Mouse (Mus musculus): ENCODE data around the gene Atf3.
A peak's percentile ranks its signal among the peaks of the same experiment; 100 is the strongest.
"Not testable (repeated sequence)": the region's sequence is repeated elsewhere in the genome, so short reads cannot be mapped to it uniquely, and the experiment has no call there.

Gene Atf3

DNA sequence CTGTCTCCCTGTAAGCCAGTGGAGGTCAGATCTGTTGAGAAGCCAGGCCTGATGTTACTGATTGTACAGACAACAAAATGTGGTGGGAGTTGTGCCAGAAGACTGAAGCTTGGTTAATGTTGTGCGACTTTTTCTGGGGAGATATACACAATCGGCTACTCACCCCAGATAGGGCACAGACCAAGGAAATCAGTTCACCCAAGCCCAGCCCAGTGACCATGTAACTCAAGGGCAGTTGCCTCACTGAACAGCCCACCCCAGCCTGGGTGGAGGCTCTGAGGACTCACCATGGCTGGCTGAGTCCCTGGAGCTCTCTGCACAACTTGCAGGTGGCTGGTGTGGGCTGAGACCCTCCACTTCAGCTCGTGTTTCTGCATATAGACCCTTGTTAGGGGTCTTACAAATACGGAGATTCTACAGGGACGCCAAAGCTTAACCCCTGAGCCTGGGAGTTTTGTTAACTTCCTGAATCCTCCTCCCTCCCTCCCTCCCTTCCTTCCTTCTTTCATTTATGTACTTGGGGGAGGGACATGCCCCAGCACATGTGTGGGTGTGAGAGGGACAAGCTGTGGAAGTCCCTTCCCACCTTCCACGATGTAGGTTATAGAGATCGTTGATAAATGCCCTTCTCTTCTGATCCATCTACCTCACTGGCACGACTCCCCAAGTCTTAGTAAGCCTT is 66.8 kb downstream of the Atf3 start:
- no peak for DNase-seq (ENCODE audit: low spot score)

GRCm38 (mm10) chr1:191149489-191149888 is 68.3 kb downstream of the Atf3 start:
- not testable (repeated sequence) for DNase-seq (ENCODE audit: low spot score)

GRCm38 (mm10) chr1:191140983-191141382 is 76.9 kb downstream of the Atf3 start:
- DNase-seq (ENCODE audit: low spot score), result no peak

GRCm38 (mm10) chr1:191138874-191139495 is 78.9 kb downstream of the Atf3 start:
- DNase-seq (ENCODE audit: low spot score), result no peak

DNA sequence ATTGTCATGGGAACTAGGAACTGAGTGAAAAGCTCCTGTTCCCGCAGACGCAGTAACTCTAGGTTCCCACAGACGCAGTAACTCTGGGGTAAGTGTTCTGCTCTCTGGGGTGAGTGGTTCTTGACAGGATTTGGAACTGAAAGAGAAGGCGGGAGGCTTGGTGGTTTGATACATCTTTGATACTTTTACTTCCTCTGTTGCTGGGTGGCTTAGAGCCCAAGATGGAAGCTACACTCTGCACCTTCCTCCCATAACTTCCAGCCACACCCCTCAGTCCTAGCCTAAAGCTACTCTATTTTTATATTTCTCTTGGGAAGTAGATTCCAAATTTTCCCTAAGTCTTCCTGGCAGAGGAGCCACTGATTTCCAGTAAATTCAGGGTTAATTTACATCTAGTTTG is 79.4 kb downstream of the Atf3 start:
- DNase-seq (ENCODE audit: low spot score), result no peak

DNA sequence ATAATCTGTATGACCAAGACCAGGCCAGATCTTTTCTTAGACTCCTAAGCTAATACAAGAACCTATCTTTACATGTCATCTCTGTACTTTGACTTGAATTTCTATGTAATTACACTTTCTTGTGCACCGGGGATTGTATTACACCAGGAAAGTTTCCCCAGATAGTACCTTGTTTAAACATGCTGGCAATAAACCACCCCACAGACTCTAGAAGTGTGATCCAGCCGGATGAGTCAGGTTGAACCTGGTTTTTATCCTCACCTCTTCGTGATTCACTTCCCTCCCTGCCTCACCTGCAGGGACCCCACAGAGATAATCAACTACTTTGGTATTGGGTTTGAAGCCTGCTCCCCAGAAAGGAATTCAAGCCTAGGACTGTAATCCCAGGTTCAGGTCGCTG is 82.4 kb downstream of the Atf3 start:
- no peak for DNase-seq (ENCODE audit: low spot score)

GRCm38 (mm10) chr1:191132934-191133333 is 84.9 kb downstream of the Atf3 start:
- DNase-seq (ENCODE audit: low spot score), result no peak

DNA sequence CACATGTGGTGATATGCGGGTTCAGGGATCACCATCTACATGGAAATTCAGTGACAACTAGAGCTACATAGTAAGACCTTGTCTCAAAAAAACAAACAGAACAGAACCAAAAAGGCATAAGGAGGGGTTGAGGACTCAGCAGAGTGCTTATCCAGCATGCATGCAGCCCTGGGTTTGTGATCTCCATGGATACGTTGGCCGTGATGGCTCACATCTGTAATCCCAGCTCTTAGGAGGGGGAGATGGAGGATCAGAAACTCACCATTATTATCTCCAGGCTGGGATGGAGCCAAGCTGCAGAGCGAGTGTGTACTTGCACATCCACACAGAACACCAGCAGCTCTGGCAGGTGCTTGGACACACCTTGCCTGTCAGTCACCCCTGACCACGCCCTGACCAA is 85.6 kb downstream of the Atf3 start:
- DNase-seq (ENCODE audit: low spot score), result no peak

DNA sequence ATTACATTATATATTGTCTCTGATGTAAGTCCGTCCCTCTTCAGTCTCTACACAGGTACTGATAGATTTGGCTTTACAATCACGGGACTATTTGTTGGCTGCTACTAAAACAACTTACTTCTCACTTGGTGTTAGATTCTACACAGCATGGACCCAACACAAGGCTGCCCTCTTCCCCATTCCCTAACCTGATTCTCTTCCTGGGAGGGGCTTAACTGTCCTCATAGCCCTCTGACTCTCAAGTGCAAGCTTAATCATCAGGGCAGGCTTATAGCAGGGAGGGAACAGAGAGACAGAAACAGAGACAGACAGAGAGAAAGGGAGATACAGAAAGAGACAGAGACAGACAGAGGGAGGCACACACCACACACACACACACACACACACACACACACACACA is 86.1 kb downstream of the Atf3 start:
- DNase-seq (ENCODE audit: low spot score), result no peak

DNA sequence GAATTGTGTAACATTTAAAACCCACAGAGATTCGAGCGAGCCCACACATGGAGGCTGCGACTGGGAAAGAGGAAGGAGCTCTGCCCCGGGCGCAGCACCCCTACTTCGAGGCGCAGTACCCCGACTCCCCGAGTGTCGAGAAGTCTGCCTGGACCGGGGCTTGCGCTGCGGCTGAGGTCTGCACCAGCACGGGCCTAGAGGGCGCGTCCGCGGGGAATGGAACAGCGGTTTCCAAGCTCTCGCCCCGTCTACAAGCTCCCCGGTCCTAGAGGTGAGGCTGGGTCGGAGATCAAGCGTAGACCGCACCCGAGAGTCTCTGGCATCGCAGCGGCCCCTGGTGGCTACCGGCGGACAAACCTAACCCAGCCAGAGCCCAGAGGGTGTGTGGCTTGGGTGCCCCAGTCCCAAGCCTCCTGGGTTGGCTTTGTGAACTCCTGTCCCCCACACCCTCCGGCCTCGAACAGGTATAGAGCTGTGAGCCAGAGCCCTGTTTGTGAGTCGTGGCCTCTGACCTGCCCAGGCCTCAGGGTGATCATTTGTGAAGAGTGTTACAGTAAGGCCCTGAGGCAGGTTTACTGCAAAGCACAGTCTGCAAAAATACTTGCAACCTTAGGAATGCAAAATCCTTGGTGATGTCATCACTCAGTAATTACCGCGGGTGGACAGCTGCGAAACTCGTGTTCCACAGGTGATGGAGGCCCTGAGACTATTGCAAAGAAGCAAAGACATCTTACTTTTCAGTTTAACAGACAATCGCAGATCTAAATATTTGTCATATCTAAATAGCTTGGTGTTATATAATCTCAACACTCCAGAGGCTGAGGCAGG is 91.8 kb downstream of the Atf3 start:
- DNase-seq (ENCODE audit: low spot score), result peak; percentile 20

GRCm38 (mm10) chr1:191124288-191124687 is 93.6 kb downstream of the Atf3 start:
- no peak for DNase-seq (ENCODE audit: low spot score)

GRCm38 (mm10) chr1:191123696-191124095 is 94.1 kb downstream of the Atf3 start:
- DNase-seq (ENCODE audit: low spot score), result no peak

GRCm38 (mm10) chr1:191122744-191123143 is 95.1 kb downstream of the Atf3 start:
- DNase-seq (ENCODE audit: low spot score), result no peak

All from ovary, postnatal 10 days (tissue).